Mouse (Mus musculus): ENCODE data around the gene Cyp2d26. TPM values are rescaled to one million over a fixed set of nuclear protein-coding genes. Genes with fewer than 3 reads are reported as not detected.
"Not testable (repeated sequence)": the region's sequence is repeated elsewhere in the genome, so short reads cannot be mapped to it uniquely, and the experiment has no call there.

The Cyp2d26 gene
- not detected for total RNA-seq (2021)

DNA sequence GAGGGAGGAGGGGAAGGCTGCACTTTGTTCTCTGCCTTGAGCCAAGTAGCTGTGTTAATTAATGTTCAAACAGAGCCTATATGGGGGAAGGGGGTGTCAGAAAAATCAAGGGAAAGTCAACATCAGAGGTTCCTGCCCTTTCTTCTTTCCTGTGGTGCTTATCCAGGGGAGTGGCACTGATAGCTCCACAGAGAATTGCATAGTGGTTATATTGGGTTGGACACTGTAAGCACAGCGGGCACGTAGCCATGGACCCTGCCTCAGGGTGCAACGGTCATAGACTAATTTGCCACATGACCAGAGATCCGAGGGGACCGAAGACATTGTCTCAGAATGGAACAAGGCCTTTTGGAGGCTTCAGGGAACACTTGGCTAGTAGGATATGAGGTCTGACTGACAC is at the start of gene Cyp2d26:
Gene Cyp2d26, minus strand, starts transcription at position 18 of the 400 bp plus-strand sequence.
- DNase-seq, result no peak

DNA sequence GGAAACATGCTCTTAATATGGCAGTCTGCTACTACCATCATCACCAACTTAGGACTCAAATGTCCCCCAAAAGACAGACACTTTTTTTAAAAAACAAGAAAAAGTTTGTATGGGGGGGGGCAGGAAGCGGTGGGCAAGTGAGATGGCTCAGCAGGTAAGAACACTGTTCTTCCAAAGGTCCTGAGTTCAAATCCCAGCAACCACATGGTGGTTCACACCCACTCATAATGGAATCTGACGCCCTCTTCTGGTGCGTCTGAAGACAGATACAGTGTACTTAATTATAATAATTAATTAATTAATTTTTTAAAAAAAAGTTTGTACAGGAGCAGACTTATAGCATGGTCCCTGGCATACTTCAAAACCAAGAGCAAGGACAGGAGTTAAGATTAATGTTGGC is 45.1 kb upstream of the Cyp2d26 start:
- no peak for DNase-seq

DNA sequence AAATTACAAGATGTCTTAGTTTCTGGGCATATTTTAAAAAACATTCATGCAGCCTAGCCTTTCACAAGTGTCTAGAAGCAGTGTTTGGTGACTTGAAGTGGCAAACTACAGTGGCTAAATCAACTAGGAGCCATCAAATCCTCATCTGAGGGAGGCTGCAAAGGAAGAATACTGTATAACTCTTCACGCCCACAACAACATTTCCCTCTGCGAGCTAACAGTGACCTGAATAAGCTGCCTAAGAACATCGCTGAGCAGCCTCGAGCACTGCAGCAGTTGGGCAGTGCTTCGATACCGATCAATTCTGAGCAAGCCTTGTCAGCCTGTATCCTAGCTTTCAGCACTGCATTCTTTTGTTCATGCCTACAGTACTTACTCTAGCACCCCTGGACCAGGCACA is 35.8 kb upstream of the Cyp2d26 start:
- no peak for DNase-seq

DNA sequence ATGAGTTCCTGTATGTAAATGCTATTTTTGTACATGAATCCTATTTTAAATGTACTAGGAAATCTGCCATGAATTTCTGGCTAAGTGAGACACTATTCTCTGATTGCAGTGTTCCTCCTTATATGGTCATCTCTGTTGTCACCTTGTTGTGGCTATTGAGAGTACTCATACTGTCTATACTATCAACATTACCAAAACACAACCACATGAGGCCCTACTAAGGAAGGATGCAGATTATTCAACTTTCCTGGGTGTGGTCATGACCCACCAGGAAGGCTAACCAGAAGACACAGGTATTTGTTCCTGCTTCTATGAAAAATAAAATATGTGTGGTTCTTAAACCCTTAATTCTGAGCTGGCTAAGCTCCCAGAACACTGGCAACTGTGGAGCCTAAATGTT is 31.8 kb upstream of the Cyp2d26 start:
- DNase-seq, result no peak

DNA sequence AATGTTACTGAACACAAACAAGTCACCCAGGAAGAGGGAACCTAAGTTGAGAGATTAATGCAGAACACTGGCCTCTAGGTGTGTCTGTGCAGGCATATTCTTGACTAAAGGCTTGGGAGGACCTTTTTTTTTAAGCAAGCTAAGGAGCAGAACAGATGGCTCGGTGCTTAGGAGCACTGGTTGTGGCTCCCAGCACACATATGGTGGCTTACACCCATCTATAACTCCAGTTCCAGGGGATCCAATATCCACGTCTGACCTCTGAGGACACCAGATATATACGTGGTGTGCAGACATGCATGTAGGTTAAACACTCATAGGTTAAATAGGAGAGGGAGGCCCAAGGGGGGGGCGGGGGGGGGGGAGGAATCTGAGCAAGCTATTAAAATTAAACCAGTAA is 28.3 kb upstream of the Cyp2d26 start:
- DNase-seq, result no peak

DNA sequence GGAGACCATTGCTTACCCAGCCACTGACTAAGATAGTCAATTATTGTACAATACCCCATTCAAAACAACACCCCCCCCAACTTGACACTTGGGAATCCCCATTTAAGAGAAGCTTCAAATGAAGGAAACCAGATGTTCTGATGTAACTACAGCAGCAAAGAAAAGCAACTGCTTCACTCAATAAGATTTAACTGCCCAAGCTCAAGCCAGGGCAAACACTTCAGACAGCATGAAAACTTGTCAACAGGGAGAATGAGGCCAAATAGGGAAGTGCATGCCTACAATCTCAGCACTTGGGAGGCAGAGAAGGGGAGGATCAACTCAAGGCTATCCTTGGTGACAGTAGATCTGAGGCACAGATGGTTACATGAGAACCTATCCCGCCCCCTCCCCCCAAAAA is 27.6 kb upstream of the Cyp2d26 start:
- no peak for DNase-seq

DNA sequence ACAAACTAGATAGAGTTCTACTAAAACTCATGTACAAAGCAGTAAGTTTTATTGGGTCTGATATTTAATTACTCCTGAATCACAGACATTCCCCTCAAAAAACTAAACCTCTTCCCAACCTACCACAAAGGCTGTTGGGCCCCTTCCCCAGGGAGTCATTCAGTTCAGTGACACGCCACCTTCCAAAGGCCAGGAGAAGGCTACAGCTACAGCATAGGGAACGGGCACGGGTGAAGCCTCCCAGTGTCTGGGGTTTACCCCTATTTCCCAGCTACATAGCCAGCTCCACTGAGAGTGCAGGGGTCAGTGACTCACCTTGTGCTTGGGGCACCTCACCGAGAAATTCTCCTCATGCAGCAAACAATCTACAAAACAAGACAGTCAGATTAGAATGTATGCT is 21.2 kb upstream of the Cyp2d26 start:
- no peak for DNase-seq

DNA sequence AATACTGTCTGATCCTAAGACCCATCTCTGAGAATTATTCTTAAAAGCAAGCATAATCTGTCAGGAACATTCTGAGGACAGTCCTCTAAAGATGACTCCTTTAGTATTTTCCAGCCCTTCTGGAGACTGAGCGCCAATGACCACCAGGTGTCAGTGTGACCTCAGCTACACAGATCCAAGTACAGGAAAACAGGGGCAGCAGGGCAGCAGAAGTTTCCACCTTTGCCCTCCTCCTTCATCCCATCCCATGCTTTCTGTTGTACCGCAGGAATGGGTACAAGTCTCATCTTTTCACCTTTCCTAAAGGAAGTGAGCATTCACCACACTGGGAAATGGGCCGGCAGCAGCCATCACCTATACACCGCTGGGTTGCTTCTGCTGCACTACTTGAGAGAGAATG is 20.7 kb upstream of the Cyp2d26 start:
- DNase-seq, result peak; percentile 75

DNA sequence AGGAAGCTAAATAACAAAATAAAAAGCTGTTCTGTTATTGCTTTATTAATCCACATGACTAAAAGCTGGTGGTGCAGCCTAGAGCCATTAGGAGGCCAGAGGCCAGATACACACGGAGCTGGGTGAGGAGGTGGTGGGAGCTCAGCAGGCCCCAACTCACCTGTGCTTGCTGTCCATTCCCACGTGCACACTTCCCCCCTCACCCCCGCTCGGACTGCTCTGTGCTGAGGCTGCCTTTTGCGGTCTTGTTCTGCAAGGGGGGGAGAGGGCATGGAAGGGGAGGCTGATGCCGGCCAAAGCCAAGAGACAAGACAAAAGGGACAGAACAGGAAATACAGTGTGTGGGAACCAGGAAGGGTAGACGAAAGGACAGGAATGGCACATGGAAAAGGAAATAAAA is 20.2 kb upstream of the Cyp2d26 start:
- DNase-seq, result no peak

DNA sequence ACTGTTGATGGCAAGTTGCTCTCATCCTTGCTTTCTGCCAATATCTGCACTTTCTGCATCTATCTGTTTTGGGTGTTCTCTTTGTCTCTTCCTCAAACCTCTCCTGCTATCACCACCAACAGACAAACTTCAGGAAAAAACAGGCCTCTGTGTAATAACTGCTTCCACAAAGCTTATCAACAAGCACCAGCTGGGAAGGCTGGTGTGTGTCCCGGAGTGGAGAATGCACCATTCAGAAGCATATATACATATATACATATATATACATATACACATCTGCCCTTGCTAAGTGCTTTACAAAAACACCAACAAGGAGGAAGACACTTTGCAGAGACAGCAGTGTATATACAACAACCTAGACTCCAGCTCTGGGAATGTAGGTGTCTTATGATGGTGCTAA is 16.5 kb upstream of the Cyp2d26 start:
- no peak for DNase-seq

DNA sequence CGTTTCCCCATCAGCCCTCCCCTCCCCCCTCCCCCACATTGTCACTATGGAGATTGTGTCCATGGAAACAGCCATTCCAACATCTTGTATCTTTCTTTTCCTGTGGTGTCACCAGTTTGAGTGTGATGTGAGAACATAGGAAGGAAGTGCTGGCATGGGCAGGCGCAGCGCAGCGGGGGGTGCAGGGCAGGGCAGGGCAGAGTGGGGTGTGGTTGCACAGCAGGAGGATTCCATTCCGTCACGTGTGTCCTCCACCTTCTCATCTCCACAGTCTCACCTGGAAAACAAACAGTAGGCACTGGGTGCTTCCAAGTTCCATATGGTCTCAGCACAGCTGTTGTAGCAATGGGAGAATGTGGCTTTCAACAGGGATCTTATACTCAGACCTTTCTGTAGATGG is 15.4 kb upstream of the Cyp2d26 start:
- no peak for DNase-seq

DNA sequence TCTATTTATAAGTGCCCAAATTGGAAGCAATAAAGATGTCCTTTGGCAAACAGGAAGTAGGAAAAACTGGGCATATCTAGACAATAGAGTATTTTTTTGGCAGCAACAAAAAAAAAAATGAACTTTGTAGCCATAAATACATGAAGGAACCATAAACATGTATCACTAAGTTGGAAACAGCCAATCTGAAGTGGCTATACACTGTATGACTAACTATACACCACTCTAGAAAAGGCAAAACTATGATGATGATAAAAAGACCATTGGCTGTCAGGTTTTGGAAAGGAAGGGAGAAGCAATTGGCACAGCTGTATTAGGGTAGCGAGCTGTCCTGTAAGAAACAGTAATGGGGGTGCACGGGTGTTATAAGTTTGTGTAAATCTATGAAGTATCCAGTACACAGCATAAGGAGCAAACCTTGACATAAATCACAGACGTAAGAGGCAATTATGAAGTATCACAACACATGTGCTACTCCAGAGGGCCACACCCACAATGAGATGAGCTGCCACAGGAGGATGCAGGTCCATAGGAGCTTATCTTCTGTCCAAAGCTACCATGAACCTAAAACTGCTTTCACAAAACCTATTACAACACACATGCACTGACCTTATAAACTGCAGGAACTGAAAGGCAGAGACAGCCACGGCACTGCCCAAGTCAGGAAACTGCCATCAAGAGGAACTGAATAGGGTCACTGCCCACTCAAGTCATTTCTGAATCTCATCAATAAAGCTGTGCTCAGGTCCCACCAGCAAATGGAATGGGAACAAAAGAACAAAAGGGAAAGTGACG is 13.1 kb upstream of the Cyp2d26 start:
- no peak for DNase-seq

DNA sequence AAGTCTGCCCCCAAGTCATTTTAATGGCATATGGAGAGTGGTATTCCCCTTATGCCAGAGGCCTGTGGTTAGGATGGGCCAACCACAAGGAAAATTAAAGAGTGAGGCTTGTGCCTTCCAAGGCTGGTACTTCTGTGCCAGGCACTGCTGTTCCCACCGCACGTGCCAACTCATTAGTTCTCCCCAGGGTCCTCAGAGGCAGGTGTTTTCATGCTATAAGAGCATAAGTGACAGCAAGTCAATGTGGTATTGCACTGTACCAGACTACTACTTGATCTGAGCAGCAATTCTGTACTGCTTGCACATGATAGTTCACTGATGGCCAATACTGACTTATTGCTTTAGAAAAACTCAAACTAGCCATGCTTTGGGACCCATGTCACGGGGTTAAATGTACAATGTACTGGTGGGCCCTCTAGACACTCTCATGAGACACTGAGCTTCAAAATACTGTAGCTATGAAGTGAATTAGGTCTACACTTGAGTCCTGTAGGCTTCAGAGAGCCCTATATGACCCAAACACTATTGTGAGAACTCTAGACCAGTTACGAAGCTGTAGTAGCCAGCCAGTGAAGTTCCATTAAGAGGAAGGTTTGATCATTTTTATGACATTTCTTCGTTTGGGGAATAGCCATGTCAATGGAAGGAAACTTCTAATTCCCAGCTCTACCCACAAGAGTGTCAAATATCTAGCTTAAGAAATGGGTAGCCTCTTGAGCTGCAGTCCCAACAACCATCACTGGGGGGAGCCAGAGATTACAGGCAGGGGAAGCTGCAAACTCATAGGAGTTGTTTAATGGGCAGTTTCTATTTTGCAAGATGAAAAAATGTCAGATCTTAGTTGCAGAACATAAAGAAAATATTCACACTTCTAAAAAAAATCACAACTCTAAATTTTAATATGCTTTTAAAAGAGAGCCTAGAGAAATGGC is 10.9 kb upstream of the Cyp2d26 start:
- peak; percentile 89 for DNase-seq

DNA sequence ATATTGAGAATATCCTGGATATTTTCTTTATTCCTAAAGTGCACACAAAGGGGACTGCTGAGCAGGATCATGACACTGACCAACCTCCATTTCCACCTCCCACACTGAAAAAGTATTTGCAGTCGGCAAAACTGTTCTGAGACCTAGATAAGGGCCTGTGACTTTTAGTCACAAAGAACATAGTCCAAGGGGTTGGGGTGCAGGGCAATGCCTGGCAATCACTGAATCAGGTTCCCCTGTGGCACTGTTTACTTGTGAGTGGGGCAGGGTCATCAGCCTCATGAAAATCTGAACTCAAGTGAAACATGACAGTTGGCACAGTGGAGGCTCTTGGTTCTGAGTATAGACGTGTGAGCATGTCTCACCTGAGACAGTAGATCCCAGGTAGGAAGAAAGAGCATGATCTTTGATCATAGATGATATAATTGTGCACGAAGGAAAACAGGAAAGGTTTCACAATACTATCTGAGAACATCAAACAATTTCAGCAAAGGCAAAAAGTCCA is 1.9 kb upstream of the Cyp2d26 start:
- no peak for DNase-seq

DNA sequence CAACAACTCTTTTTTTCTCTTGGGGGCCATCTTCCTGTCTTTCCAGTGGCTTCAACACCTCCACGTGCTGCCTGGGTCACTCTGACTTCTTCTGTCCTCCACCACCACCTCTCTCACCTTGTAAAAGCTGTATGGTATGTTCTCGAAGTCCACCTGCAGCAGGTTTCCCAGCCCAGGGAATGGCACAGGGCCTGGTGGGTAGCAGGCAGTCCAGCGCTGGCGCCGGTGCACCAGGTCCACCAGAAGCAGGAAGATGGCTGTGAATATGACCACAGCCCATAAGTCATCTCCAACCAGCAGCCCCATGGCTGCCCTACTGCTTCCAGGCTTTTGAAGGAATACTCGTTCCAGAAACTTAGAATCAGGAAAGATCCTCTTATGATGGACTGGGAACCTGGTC is 226 bp downstream of the Cyp2d26 start:
- DNase-seq, result no peak

DNA sequence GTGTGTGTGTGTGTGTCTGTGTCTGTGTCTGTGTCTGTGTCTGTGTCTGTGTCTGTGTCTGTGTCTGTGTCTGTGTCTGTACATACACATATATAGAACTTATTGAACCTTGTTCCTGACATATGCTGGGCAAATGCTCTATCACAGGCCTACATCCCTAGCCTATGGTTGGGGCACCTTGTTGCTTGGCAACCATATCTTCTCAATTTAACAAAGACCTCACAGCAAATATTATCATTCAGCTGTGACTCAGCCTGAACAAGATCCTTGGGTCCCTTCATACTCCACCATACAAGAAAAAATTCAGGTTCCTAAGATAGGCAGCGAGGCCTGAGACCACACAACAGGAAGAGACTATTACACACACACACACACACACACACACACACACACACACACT is 640 bp downstream of the Cyp2d26 start:
- DNase-seq, result no peak

DNA sequence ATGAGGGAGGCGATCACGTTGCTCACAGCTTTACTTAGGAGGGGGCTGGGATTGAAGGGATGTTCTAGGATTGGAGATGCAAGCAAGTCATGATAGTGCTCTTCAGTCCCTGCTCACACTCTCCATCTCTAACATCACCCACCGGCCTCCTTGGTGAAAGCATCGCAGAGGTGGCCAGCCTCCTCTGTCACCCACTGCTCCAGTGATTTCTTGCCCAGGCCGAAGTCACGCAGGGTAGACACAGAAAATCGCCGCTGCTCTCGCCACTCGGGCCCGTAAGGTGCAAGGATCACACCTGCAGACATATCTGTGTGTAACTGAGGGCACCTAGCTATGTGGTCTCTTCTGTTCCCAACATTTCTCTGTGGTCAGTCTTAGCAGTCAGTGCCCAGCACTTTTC is 1.5 kb downstream of the Cyp2d26 start:
- DNase-seq, result no peak

DNA sequence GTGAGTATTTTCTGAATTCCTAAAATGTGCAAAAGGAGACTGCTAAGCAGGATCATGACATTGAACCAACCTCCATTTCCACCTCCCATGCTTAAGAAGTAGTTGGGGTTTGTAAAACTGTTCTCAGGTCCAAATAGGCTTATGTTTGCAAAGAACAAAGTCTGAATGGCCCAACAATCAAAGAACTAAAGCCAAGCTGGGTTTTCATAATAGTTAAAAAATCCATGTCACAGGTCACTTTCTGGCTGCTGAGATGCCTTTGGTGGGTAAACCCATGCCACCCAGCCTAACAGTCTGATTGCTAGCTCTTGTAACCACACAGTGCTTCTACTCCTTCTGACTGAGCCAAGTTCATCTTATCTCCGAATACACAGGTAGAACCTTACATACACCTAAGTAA is 9.5 kb downstream of the Cyp2d26 start:
- no peak for DNase-seq

DNA sequence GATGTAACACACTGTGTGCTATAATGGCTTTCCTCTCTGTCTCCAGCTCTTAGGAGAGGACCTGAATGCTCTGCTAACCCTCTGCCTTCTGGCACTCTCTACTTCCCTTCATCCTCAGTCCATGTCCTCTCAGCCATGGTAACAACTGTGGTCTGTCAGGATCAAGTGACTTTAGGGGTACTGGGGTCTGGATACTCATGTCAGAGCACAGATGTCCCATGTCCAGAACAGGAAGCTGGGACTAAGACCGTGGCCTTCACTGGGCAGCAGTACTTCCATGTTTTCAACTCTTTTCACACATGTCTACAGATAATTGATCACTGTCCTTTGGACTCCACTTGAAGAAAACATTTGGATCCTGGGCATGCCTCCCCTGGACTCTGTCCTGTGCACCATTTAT is 10.3 kb downstream of the Cyp2d26 start:
- no peak for DNase-seq

DNA sequence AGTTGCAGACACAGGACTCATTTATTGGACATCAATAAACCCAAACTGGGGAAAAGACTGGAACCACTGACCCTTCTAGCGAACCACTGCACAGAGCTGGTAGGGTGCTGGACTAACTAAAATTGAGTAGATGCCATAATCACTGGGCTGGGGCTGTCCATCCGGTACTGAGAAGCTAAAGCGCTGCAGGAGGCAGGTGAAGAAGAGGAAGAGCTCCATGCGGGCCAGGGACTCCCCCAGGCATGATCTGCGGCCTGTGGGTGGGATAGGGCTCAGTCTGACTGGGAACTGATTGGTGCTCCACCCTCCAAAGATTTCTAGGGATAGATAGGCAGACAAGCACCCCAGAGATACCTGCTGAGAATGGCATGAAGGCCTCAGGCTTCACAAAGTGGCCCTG is 16.2 kb downstream of the Cyp2d26 start:
- not testable (repeated sequence) for DNase-seq

DNA sequence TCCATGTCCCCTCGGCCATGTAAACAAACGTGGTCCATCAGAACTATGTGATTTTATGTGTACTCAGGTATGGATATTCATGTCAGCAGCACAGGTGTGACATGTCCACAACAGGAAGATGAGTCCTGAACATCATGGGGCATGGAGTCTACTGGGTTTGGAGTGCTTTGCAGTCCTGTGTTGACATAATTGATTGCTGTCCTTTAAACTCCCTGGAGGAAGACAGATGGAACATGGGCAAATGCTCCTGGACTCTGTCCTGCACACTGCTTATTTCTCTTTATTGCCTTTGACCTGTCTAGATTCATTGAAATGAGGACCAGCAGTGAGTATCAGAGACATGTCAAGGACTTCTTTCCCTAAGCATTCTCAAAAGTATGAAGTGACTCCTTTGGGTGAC is 28.2 kb downstream of the Cyp2d26 start:
- no peak for DNase-seq

DNA sequence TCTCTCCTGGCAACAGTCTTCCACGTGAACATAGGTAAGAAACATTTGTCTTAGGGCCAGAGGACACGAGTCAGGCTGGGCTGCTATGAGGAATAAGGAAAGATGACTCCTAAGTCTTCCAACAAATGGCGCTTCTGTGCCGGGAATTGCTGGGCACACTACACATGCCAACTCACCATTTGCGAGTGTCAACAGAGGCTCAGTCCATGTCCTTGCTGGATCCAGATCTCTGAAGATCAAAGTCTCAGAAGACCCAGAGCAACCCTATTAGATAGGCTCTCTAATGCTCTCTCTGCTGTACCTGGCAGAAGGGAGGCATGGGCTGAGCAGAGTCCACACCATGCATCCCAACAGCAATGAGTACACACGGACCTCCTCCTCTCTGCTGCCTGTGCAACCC is 29.2 kb downstream of the Cyp2d26 start:
- no peak for DNase-seq

DNA sequence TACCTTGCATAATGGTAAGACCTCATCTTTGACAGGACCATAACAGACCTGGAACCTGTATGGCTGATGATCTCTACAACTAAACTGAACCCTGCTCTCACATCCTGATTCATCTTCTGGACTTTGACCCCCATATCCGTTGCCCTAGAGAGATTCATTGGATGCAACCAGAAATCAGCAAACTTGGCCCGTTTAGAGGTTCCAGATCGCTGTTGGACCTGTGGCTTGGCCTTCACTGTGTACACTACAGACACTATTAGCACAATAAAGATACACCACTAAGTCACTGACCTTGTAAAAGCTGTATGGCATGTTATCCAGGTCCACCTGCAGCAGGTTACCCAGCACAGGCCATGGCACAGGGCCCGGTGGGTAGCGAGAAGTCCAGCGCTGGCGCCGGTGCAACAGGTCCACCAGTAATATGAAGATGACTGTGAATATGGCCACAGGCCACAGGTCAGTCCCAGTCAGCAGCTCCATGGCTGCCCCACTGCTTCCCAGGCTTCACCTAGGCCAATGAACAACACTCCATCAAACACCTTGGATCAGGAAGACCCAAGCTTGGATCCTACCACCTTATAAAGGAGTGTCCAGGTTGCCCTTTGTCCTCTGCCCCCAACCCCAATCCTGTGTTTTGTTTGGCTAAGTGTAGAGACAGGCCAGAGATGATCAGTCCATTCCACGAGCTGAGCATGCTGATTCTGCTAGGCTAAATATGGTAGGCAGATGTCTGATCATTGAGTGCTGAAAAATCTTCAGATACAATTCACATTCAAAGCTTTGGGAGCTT is 30.3 kb downstream of the Cyp2d26 start, which contains the start of gene Cyp2d40:
Gene Cyp2d40, minus strand, starts transcription at position 553 of the 790 bp plus-strand sequence.
- no peak for DNase-seq
